Mouse (Mus musculus): ENCODE data around the gene Stip1.

GRCm38 (mm10) chr19:7034006-7034405 is 5.8 kb downstream of the Stip1 start:
- TF ChIP-seq GATA1 (IDR thresholded peaks at IDR 0.05; ENCODE audit: borderline replicate concordance, low read length) (no peak), FLI1 (IDR thresholded peaks at IDR 0.05; ENCODE audit: low read length) (no peak)
